Mouse (Mus musculus): Measurements from ENCODE around the gene Sars2.

- TF ChIP-seq CTCF (IDR thresholded peaks at IDR 0.05; ENCODE audit: borderline replicate concordance, insufficient read depth, low read depth, low read length) (no peak), POLR2A (IDR thresholded peaks at IDR 0.05; ENCODE audit: borderline replicate concordance, insufficient read depth, low read length) (no peak)
Observed at GRCm38 (mm10) chr7:28719159-28719558, 22.6 kb upstream of the Sars2 start.

Data from cerebellum, adult 2 months (tissue).